Mouse (Mus musculus): ENCODE data around the gene Med1. TPM values are rescaled to one million over a fixed set of nuclear protein-coding genes. Genes with fewer than 3 reads are reported as not detected.
"Not testable (repeated sequence)": the region's sequence is repeated elsewhere in the genome, so short reads cannot be mapped to it uniquely, and the experiment has no call there.

The Med1 gene
- polyA plus RNA-seq, 1 experiment from 2014 or later, result 40.2 TPM

DNA sequence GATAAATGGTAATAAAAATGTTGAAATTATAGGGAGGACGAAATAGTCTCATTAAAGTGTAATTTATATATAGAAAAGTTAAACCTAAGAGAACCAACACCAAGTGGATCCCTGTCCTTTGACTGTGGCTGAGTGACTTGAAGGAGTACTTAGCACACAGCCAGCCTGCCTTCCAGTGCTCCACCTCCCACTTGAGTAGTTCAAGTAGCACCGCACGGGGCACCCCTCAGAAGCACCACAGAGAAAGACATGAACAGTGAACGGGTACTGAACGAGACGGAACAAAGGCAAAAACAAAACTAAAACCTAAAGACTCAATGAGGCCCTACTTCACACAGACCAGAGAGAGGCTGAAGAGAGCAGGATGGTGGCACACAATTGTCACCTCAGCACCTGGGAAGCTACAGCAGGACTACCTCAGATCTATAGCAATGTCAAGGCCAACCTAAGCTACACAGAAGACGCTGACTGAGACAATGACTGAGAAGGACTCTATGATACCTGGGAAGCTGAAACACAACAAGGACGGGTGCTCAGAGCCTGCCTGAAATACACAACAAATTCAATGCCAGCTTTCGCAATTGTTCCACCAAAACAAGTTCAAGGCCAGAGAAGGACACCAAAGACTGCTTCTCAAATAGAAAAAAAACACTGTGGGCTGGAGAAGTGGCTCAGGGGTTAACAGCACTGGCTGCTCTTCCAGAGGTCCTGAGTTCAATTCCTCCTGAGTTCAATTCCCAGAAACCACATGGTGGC, 5.3 kb downstream of the Med1 start:
- no peak for ATAC-seq (ENCODE audit: insufficient number of reproducible peaks, insufficient read depth, low FRiP score, low read depth)
- peaks cover 73% of the 10 kb centered on the region for H3K36me3 ChIP-seq (ENCODE audit: control insufficient read depth, insufficient read depth, low read length)

DNA sequence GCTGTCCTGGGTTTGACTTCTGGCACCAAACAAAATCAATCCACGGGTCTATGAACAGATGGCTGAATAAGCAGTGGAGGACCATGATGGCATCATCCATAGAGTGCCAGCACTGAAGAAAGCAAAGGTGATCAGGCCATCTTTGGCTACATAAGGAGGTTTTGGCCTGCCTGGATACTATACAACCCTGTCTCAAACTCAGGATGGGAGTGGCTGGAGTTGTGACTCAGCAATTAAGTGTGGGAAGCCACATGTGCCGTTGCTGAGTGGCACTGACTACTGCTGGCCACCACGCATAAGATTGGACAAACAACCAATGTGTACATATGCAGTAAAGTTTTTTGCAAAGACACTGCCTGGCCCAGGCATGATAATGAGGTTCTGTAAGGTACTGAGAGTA, 10.9 kb downstream of the Med1 start:
- not testable (repeated sequence) for ATAC-seq (ENCODE audit: insufficient number of reproducible peaks, insufficient read depth, low FRiP score, low read depth); H3K4me3 ChIP-seq (ENCODE audit: control insufficient read depth in 1 of 2, insufficient read depth in 1 of 2, low read depth in 1 of 2, low read length in 2 of 2); H3K4me2 ChIP-seq (ENCODE audit: low read length); H3K27ac ChIP-seq (replicated peaks in 1 of 2; ENCODE audit: control insufficient read depth in 1 of 2, insufficient read depth in 1 of 2, low read depth in 2 of 2, low read length in 2 of 2); H3K27me3 ChIP-seq (ENCODE audit: control insufficient read depth, insufficient read depth, low read length); H3K9ac ChIP-seq (ENCODE audit: low read length); H3K4me1 ChIP-seq (ENCODE audit: control insufficient read depth in 2 of 2, insufficient read depth in 2 of 2, low read length in 2 of 2); H3K9me3 ChIP-seq (ENCODE audit: control insufficient read depth, low read length)
- peaks cover 91% of the 10 kb centered on the region for H3K36me3 ChIP-seq (ENCODE audit: control insufficient read depth, insufficient read depth, low read length)
- WGBS, result 92% methylated on average over 3 of the region's 3 CpGs

More for the DNA sequence above, 5.3 kb downstream of the Med1 start:
- H3K4me1 ChIP-seq (ENCODE audit: control insufficient read depth in 2 of 2, insufficient read depth in 2 of 2, low read length in 2 of 2), result peaks cover 6 to 14% of the 10 kb centered on the region in 2 experiments; a peak in 3 of 4 replicates
- no peak overlapping the region for H3K27ac ChIP-seq (replicated peaks in 1 of 2; ENCODE audit: control insufficient read depth in 1 of 2, insufficient read depth in 1 of 2, low read depth in 2 of 2, low read length in 2 of 2)
- no peaks in the 10 kb centered on the region for H3K27me3 ChIP-seq (ENCODE audit: control insufficient read depth, insufficient read depth, low read length)
- no peaks in the 10 kb centered on the region for H3K9me3 ChIP-seq (ENCODE audit: control insufficient read depth, low read length)
- H3K4me2 ChIP-seq (ENCODE audit: low read length), result no peak overlapping the region
- H3K4me3 ChIP-seq (ENCODE audit: control insufficient read depth in 1 of 2, insufficient read depth in 1 of 2, low read depth in 1 of 2, low read length in 2 of 2), result no peak overlapping the region
- no peak overlapping the region for H3K9ac ChIP-seq (ENCODE audit: low read length)
- 89% methylated on average over 9 of the region's 9 CpGs for WGBS

GRCm38 (mm10) chr11:98168400-98168799, 24.7 kb downstream of the Med1 start:
- 89% methylated on average over 1 of the region's 1 CpGs for WGBS
- Histone ChIP-seq H3K27me3 (ENCODE audit: control insufficient read depth, insufficient read depth, low read length) (no peaks in the 10 kb centered on the region), H3K4me3 (ENCODE audit: control insufficient read depth in 1 of 2, insufficient read depth in 1 of 2, low read depth in 1 of 2, low read length in 2 of 2) (no peak overlapping the region), H3K9me3 (ENCODE audit: control insufficient read depth, low read length) (no peaks in the 10 kb centered on the region), H3K4me2 (ENCODE audit: low read length) (no peak overlapping the region), H3K9ac (ENCODE audit: low read length) (no peak overlapping the region), H3K4me1 (ENCODE audit: control insufficient read depth in 2 of 2, insufficient read depth in 2 of 2, low read length in 2 of 2) (no peaks in the 10 kb centered on the region), H3K27ac (replicated peaks in 1 of 2; ENCODE audit: control insufficient read depth in 1 of 2, insufficient read depth in 1 of 2, low read depth in 2 of 2, low read length in 2 of 2) (no peak overlapping the region), H3K36me3 (ENCODE audit: control insufficient read depth, insufficient read depth, low read length) (peaks cover 97% of the 10 kb centered on the region)
- ATAC-seq (ENCODE audit: insufficient number of reproducible peaks, insufficient read depth, low FRiP score, low read depth), result no peak

GRCm38 (mm10) chr11:98155094-98155493, 38.0 kb downstream of the Med1 start:
- no peak for ATAC-seq (ENCODE audit: insufficient number of reproducible peaks, insufficient read depth, low FRiP score, low read depth)
- Histone ChIP-seq H3K36me3 (ENCODE audit: control insufficient read depth, insufficient read depth, low read length) (peaks cover 61% of the 10 kb centered on the region), H3K9me3 (ENCODE audit: control insufficient read depth, low read length) (no peaks in the 10 kb centered on the region), H3K27ac (replicated peaks in 1 of 2; ENCODE audit: control insufficient read depth in 1 of 2, insufficient read depth in 1 of 2, low read depth in 2 of 2, low read length in 2 of 2) (no peak overlapping the region), H3K4me3 (ENCODE audit: control insufficient read depth in 1 of 2, insufficient read depth in 1 of 2, low read depth in 1 of 2, low read length in 2 of 2) (no peak overlapping the region), H3K27me3 (ENCODE audit: control insufficient read depth, insufficient read depth, low read length) (no peaks in the 10 kb centered on the region), H3K4me2 (ENCODE audit: low read length) (no peak overlapping the region), H3K4me1 (ENCODE audit: control insufficient read depth in 2 of 2, insufficient read depth in 2 of 2, low read length in 2 of 2) (no peaks in the 10 kb centered on the region), H3K9ac (ENCODE audit: low read length) (no peak overlapping the region)
- 61% methylated on average over 6 of the region's 6 CpGs for WGBS

- no peak for ATAC-seq (ENCODE audit: insufficient number of reproducible peaks, insufficient read depth, low FRiP score, low read depth)
- peak overlapping the region in 1 of 2 experiments; percentile 94; a peak in 2 of 4 replicates for H3K4me3 ChIP-seq (ENCODE audit: control insufficient read depth in 1 of 2, insufficient read depth in 1 of 2, low read depth in 1 of 2, low read length in 2 of 2)
- H3K4me2 ChIP-seq (ENCODE audit: low read length), result peak overlapping the region; percentile 88
- H3K9ac ChIP-seq (ENCODE audit: low read length), result no peak overlapping the region
- no peak overlapping the region for H3K27ac ChIP-seq (replicated peaks in 1 of 2; ENCODE audit: control insufficient read depth in 1 of 2, insufficient read depth in 1 of 2, low read depth in 2 of 2, low read length in 2 of 2)
- WGBS, result 11% methylated on average over 10 of the region's 10 CpGs
- no peaks in the 10 kb centered on the region for H3K27me3 ChIP-seq (ENCODE audit: control insufficient read depth, insufficient read depth, low read length)
- H3K4me1 ChIP-seq (ENCODE audit: control insufficient read depth in 2 of 2, insufficient read depth in 2 of 2, low read length in 2 of 2), result peaks cover 0 to 23% of the 10 kb centered on the region in 2 experiments; a peak in 2 of 4 replicates
- H3K36me3 ChIP-seq (ENCODE audit: control insufficient read depth, insufficient read depth, low read length), result peaks cover 20% of the 10 kb centered on the region
- H3K9me3 ChIP-seq (ENCODE audit: control insufficient read depth, low read length), result no peaks in the 10 kb centered on the region
These were observed 42.4 kb downstream of the Med1 start for GRCm38 (mm10) chr11:98150625-98151156.

DNA sequence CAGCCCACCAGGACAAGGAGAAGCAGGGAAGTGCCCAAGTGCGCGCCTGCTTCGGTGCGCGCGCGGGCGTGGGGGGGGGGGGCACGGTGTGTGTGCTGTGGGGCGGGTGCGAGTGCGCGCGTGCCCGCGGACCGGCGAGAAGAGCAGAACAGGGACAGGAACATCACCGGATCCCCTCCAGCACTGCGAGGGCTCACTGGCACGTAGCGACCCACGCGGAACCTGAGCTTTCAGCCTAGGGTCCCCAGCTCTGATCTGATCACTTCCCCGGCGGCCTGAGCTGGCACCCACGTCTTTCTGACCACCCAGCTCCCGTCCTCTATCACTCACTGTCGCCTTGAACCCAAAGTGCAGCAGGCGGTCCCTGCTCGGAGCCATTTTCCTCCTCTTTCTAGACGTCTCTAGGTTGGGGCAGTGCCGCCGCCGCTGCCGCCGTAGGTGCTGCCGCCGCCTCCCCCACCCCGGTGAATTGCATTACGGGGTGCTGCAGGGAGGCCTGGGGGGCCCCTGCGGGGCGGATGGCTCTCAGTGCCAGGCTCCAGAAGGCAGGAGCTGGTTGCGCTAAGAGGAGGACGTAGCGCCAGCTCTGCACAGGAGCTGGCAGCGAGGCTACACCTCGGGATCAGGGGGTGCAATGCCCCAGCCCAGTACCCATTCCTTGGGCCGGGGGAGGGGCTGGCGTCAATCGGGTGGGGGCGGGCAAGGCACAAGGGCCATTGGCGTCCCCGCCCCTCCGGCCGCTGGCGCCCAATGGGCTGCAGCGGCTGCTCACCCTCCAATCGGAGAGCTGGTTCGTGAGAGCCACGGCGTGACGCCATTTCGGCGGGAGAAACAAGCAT, 43.1 kb downstream of the Med1 start, which contains the start of gene Fbxl20:
Gene Fbxl20 (minus strand): TSS at position 618 of the 839 bp plus-strand sequence.
- Histone ChIP-seq H3K36me3 (ENCODE audit: control insufficient read depth, insufficient read depth, low read length) (peaks cover 13% of the 10 kb centered on the region), H3K9ac (ENCODE audit: low read length) (peak within 1 kb of the TSS; percentile 96), H3K4me2 (ENCODE audit: low read length) (peak within 1 kb of the TSS; percentile 88), H3K27me3 (ENCODE audit: control insufficient read depth, insufficient read depth, low read length) (no peaks in the 10 kb centered on the region), H3K4me3 (ENCODE audit: control insufficient read depth in 1 of 2, insufficient read depth in 1 of 2, low read depth in 1 of 2, low read length in 2 of 2) (peak within 1 kb of the TSS; percentile 61 to 94), H3K27ac (replicated peaks in 1 of 2; ENCODE audit: control insufficient read depth in 1 of 2, insufficient read depth in 1 of 2, low read depth in 2 of 2, low read length in 2 of 2) (peak within 1 kb of the TSS; percentile 76 to 93), H3K9me3 (ENCODE audit: control insufficient read depth, low read length) (no peaks in the 10 kb centered on the region), H3K4me1 (ENCODE audit: control insufficient read depth in 2 of 2, insufficient read depth in 2 of 2, low read length in 2 of 2) (peaks cover 0 to 24% of the 10 kb centered on the region in 2 experiments; a peak in 2 of 4 replicates)
- peak; percentile 83 for ATAC-seq (ENCODE audit: insufficient number of reproducible peaks, insufficient read depth, low FRiP score, low read depth)
- 0% methylated on average over 51 of the region's 65 CpGs for WGBS

GRCm38 (mm10) chr11:98149304-98149750, 43.8 kb downstream of the Med1 start:
- no peaks in the 10 kb centered on the region for H3K27me3 ChIP-seq (ENCODE audit: control insufficient read depth, insufficient read depth, low read length)
- H3K4me1 ChIP-seq (ENCODE audit: control insufficient read depth in 2 of 2, insufficient read depth in 2 of 2, low read length in 2 of 2), result peaks cover 0 to 24% of the 10 kb centered on the region in 2 experiments; a peak in 2 of 4 replicates
- peak overlapping the region; percentile 96 for H3K9ac ChIP-seq (ENCODE audit: low read length)
- peak overlapping the region; percentile 88 for H3K4me2 ChIP-seq (ENCODE audit: low read length)
- no peaks in the 10 kb centered on the region for H3K9me3 ChIP-seq (ENCODE audit: control insufficient read depth, low read length)
- WGBS, result under 1% methylated on average over 30 of the region's 57 CpGs
- H3K27ac ChIP-seq (replicated peaks in 1 of 2; ENCODE audit: control insufficient read depth in 1 of 2, insufficient read depth in 1 of 2, low read depth in 2 of 2, low read length in 2 of 2), result peak overlapping the region; percentile 76 to 93
- H3K36me3 ChIP-seq (ENCODE audit: control insufficient read depth, insufficient read depth, low read length), result peaks cover 6% of the 10 kb centered on the region
- peak; percentile 88 for ATAC-seq (ENCODE audit: insufficient number of reproducible peaks, insufficient read depth, low FRiP score, low read depth)
- H3K4me3 ChIP-seq (ENCODE audit: control insufficient read depth in 1 of 2, insufficient read depth in 1 of 2, low read depth in 1 of 2, low read length in 2 of 2), result peak overlapping the region; percentile 61 to 94

Measured in heart, embryonic 14.5 days (tissue).